Mouse (Mus musculus) kidney, adult 9 months (tissue): ENCODE results near the gene Chst11.

Experiments
- DNase-seq: peaks from one replicate; pipeline ENCODE4 v3.0.0; 2022

Gene Chst11

DNA sequence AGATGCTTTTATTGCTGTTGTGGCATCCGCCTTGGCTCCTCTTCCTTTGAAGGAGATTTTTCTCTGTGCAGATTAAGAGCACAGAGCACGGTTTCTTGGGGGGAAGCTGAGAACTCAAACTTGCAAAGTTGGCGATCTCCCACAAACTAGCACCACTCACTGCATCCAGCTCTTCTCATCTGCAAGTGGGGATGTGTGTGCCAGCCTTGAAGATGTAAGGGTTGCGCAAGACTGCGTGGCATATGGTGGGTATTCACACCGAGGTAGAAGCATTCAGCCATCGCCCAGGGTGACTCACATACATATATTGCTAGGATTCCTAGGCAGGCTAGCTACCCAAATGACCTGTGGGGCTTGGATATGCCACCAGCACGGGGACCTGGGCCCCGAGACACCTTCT is 52.9 kb downstream of the Chst11 start:
- no peak for DNase-seq

DNA sequence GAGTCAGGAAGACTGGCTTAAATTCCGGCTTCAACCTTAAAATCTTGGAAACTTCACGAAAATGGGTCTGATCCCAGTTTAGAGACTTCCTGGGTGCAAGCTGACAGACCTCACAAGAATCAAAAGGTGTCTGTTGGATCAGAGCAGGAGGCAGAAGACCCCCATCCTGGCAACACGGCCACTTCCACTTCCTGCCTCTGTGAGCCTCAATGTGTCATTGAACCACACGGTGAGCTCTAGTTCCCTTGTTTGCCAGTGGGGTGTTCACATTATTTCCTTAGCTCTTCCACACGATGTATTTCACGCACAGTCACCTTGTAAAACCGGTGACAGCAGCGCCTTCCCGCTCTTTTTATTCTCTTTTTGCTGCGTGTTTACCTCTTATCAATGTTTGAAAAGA is 54.1 kb downstream of the Chst11 start:
- DNase-seq = no peak

DNA sequence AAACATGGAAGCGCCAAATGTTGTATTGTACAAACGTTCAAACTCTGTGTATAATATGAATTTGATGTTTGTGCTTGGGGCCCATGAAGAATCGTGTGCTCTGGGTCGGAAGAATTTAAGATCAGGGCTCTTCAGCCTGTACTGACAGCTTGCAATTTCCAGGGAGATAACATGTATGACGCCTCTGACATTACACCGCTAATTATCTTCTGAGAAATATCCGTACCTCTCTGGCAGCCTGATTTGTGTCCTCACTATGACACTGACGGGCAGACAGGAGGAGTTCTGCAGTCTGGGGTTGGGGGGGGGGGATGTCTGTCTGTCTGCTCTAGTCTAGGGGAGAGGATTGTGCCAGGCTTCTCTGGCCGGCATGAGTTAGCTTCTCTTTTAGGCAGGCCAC is 56.6 kb downstream of the Chst11 start:
- no peak for DNase-seq

DNA sequence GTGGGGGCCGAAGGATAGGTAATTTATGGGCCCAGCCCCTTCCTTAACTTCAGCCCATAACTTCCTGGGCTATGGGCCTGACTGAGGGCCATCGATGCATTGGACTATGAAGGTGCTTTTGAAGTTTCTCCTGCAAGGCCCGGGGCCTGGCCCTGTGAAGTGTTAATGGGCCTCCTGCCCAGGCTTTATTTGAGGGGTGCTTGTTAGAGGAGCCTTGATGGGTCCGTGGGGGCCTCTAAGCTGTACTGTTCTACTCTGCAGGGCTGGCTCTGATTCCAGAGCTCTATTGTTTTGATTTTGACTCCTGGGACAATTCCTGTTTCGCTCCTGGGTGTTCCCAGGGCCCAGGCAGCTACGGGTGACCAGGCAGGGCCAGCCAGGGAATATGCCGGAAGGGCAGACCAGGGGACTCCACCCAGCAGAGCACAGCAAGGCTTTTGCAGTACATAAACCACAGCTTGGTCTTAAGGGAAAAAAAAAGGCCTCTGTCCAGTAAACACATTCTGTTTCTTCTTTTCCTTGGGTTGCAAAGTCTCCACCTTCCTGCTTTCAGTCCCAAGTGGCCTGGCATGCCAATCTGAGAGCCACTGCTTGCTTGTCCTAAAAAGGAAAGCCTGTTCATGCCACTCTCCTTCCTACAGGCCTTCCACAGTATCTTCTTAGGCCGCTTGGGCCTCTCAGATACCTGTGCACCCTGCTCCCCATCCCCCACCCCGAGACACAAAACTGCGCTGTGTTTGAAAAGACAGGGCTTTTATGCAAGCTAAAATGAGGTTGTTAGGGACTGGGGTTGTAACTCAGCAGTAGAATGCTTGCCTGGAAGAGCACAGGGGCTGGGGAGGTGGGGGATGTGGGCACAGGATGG is 57.5 kb downstream of the Chst11 start:
- DNase-seq = peak; percentile 86

DNA sequence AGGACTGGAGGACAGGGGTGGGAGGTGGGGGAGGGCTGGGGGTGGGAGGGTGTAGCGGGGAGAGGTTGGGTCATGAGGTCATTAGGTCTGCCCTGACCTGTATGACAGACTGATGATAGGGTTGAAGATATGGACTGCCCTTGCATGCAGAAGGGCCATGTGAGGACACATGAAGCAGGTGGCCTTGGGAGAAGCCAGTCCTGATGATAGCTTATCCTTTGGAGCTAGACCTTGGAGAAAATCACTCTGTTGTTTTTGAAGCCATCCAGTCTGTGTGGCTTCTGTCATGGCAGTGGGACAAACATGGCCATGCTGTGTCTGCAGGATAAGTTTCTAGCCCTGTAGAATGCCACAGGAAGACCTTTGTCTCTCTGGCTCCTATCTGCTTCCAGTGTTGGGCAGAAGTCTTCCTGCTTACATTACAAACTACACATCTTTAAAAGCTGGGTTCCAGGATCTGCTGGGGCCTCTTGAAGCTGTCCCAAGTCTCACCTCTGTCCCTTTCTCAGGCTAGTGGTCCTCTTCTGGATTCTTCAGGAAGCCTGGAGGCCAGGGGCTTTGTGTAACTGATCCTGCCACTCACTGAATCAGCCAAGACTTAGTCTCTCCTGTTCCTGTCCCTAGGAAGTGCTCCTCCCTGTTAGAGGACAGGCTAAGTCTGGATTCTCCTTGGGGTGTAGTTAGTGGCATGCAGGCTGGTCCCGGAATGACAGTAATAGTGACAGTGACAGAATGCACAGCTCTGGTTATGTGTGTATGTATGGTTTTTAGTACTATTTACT is 58.4 kb downstream of the Chst11 start:
- no peak for DNase-seq

DNA sequence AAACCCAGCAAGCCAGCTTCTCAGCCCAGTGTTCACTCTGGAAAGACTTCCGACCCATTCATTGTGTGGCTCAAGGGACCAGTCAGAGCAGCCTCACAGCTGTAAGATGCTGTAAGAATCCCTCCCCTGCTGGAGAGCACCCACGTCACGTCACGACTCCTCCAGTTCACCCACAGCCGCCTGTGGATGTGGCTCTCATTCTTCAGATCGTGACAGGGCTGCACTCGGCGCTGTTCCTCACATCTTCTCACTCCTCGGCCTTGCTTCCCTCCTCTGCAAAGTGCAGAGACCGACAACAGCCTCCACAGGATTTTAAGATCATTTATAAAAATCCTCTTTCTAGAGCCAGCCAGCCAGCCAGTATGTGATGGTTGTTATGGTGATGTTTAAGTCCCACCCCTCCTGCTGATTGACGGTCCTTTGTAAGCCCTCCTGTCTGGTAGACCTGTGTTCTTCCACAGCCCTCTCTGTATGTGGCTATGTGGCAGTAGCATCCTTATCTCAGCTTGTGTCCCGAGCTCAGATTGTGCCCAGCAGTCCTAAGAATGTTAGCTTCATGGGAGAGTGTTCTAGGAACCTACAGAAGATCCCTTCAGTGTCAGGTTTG is 64.0 kb downstream of the Chst11 start:
- no peak for DNase-seq

DNA sequence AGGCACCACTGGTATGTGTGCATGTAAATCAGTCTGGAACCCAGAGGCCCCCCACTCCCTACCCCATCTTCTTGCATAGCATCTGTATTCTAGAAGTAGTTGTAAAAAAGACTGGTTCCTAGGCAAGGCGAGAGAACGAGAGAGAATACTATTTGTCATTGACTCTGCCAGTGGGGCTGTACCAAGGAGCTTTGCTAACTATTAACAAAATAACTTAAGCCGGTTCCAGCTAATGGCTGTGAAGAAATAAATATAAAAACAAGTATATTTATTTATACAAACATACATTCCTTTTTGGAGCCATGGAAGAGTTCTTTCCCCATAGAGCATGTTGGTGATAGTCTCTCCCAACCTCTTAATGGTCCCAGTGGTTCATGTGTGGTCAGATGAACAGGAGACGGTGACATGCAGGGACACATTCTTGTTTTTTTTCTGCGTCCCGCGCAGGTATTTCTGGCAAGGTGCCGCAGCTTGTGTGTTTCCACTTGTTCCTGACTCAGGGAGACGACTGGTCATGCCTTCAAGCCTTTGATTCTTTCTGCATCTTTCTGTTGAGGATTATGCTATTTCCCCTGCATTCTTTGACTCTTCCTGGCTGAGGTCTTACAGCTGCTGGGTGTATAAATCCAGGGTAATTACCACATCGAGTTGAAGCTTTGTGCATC is 68.7 kb downstream of the Chst11 start:
- DNase-seq = peak; percentile 79

DNA sequence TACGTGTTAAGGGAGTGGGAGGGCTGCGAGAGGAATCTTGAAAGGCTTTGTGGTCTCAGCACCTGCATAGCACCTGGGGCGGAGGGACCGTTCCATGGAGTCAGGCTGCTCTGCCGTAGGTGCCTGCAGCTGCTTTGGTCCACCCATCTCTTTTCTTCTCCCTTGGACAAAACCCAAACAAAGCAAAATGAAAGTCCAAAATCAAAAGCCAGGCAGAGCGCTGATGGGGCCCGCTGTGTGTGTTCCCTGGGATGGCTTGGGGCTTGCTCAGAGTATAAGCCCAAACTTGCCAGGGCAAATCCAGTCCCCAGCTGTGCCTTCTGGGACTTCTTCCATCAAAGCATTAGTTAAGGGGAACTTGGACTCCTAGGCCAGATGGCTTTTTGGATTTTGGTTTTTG is 71.0 kb downstream of the Chst11 start:
- peak; percentile 75 for DNase-seq

DNA sequence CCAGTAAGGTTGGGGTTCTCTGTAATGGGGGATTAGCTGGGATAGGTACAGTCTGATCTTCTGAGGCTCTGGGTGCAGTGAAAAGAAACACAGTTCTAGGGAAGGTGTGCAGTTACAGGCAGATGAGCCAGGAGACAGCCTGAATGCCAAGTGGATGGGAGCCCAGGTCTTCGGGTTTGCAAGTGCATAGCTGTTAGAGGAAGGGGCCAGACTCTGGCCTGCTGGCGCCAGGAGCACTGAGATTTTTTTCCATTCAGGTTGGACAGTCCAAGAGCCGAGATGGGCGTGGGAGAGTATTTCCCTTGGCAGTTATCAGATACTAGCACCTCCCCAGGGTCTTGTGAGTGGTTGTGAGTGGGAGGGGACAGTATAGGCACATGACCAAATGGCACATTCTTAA is 71.6 kb downstream of the Chst11 start:
- peak; percentile 89 for DNase-seq

DNA sequence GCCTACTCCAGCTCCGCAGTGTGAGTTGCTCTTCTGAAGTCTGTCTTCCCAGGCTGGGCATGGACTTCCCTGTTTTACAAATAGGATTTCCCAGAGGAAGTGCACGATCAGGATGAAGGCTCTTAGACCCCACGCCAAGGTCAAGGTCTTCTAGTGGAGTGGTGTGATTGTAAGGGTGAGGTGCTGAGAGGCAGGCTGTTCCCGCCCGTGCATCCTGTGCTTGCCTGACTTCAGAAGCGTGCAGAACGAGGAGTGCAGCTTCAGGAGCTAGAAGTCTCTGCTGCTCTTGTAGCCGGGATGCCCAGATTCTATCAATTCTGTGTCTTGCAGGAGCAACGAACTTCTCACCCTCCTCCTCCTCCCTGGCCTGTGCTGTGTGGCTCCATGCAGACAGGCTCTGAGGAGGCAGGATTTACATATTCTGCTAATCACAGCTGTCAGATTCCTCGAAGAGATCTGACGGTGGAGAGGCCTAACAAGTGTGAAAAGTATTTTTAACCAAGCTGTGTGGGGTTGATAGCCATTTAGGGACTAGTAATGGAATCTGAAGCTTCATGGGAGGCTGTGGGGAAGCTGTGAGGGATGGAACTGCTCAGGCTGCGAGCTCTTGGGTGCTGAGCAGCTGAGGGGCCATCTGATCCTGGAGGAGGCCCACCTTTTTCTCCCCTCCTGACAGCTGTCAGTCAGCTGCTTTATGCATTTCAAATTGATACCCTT is 74.9 kb downstream of the Chst11 start:
- DNase-seq = no peak

DNA sequence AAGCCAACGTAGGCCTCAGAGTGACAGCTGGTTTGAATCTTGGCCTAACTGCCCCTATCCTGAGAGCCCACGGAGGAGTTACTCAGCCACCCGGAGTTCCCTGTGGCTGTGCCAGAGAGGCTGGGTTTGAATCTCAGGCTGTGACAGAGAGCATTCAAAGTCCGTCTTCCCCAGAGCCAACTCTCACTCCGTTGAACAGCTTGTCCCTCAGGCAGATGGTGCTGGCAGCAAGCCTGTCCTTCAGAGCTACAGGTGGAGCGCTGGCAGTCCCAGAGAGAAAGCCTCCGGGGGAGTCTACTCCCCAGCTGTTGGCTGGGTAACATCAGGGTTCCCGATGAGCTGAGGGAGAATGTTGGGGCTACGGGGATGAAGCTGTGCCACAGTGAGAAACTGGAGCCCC is 77.0 kb downstream of the Chst11 start:
- peak; percentile 90 for DNase-seq

DNA sequence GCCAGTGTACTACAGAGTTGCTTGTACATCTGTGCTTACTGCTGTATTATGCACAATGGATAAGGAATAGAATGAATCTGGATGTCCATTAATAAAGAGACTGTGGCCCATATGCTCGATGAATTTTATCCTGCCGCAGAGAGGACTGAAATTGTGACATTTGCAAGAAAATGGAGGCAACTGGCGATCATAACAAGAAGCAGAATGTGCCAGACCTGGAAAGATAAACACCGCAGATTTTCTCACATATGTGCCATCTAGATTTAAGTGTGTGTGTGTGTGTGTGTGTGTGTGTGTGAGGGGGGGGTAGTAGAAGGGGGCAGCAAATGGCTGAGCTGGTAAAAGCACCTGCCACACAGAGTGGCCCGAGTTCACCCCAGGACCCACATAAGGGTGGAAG is 79.5 kb downstream of the Chst11 start:
- DNase-seq = no peak

DNA sequence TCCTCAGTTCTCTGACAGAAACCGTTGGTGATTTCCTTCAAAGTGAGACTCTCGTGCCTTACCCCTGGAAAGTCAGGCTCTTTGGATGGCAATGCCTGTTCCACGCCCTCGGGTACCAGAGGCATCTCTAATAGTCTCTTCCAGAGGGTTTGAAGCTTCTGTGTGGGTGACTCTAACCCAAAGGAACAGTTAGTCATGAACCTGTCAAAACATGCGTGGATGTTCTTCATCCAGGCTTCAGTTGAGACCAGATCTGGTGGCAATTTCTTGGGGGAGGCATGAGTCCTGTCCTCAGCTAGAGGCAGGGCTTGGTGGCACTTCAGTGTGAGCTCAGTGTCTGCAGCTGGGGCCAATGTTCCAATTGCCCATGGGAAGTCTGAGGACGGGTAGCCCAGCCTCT is 80.9 kb downstream of the Chst11 start:
- no peak for DNase-seq

DNA sequence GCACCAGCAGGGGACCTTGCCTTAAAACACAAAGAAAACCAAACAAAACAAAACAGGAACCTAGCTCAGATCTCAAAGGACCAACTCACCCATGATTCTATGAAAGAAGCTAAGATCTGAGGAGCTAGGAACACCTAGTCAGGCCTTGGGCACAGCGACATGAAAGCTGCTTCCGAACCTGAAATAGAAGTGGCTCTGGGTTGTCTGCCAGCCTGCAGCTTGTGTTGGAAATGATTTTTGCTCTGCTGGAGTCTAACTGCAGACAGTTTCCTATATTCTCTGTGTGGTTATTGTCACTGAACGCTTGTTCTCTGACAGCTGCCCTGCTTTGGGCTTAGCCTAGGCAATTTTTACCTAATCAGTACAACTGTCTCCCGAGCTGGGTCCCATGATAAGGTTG is 82.0 kb downstream of the Chst11 start:
- no peak for DNase-seq

DNA sequence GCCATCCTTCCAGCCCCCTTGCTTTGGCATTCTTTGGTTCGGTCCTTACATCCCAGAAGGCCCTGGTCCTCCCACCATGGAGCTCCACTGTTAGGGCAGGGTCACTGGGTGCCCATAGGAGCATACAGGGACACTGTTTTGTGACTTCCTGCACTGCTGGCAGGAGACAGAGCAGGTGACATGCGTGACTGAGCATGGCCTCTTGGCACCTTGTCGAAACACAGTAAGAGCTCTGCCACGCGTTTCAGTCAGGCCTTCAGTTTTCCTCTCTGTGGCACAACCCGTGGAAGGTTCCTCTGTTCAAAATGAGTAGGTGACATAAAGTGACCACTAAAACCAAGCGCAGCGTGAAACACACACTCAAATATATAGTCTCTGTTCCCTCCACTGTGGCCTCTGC is 83.2 kb downstream of the Chst11 start:
- peak; percentile 66 for DNase-seq

DNA sequence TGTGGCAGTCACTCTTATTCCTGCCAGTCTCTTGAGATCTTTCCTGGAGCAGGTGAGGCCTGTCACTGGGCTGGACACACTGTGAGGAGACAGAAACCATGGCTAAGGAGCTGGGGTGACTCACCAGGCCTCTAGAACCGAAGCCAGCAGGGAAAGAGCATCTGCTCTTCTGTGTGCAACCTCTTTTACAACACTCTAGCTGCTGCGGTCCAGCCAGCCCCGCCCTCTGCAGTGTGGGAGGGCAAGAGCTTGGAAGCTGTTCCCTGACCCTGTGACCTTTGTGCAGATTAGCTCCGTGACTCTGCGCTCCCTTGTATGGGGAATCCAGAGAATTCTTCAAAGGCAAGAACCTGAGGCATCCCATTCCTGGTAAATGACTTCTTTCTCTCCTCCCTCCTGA is 84.5 kb downstream of the Chst11 start:
- DNase-seq = peak; percentile 63

DNA sequence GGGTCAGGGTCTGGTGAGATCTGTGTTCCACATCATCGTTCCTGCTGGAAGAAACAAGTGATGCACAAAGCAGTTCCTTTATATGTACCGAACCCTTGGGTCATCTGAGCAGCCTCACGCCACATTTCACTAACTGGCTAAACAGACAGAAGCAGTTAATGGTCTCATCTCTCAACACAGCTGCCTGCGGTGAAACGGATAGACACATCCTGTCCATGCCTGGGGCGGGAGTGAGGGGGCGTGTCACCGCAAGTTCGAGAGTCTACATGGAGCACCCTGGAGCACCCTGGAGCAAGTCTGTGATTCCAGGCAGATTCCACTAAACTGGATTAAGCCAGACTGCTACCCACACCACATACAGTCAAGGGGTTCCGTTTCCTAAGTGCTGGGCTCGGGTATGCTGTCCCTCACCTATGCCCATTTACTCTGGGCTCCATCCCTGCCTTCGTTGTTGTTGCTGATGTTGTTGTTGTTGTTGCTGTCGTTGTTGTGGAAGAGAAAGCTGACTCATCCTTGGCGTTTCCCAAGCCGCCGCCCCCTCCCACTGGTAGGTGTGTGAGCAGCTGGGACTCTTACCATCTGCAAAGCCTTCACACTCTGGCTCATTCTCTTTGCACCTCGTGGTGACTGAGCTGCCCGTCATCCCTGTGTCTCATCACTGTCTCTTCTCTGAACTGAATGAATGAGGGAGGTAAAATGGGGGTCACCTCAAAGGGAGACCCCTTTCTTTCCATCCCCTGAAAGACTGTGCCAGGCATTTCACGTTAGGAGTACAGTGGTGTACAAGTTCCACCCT is 86.7 kb downstream of the Chst11 start:
- no peak for DNase-seq

DNA sequence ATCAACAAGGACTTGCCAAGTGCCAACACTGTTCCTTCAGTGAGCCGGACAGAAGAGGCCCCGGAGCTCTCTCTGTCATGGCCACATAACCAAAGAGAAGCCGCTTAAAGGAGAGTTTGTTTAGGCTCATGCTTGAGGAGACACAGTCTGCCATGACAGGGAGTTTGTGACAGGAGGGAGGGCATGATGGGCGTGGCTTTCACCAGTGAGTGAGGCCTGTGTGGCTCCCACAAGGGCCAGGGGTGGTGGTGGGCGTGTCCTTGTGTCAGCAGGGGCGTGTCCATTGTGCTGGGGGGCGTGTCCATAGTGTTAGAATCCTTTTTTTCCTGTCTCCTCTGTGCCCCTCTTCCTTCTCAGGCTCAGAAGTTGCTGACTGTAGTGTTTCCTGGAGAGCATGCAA is 87.8 kb downstream of the Chst11 start:
- no peak for DNase-seq

DNA sequence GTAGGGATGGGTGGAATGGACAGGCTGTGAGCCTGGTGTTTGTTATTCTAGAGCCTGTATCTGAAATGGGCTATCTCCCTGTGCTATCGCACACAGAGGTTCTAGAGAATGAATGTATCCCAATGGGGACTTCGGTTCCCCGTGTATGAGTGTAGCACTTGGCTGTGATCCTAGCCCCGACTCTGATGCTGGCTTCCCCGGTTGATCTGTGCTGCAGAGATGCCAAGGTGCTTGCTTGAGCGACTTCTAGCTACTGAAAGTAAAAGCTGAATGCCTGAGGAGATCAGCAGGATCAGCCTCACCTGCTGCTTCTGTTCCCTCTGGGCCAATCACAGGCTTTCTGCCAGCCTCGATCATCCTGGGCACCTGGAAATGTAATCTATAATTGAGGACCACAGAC is 91.5 kb downstream of the Chst11 start:
- DNase-seq = no peak

DNA sequence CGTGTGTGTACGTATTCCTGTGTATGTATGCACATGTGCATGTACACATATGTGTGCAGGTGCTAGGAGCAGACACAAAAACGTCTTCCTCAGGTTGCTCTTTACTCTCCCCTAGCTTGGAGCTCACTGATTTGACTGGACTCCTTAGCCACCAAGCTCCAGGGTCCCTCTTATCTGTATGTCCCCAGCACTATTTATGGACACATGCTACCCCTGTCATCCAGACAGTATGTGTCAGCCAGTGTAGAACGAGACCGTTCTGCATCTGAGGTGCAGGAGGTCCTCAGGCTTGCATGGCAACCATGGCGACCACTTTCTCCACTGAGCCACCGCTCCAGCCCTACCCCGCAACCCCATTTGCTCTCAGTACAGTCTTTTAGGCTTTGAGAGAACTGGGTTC is 93.4 kb downstream of the Chst11 start:
- DNase-seq = no peak

DNA sequence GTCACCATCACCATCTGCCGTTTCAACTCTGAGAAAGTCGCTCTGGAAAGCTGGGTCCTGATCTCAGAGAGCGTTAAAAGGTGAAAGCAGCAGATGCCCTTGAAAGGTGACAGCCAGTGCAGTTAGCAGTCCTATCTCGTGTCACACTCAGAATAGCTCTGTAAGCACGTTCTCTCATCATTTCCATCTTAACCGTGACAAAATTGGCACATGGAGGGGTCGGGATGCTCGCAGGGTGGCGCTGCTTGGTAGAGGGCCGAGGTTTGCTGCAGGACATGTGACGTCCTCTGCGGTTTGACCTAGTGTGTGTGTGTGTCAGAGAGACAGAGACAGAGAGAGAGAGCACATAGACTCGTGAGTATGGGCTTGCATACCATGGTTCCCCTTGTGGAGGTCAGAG is 94.5 kb downstream of the Chst11 start:
- DNase-seq = no peak

DNA sequence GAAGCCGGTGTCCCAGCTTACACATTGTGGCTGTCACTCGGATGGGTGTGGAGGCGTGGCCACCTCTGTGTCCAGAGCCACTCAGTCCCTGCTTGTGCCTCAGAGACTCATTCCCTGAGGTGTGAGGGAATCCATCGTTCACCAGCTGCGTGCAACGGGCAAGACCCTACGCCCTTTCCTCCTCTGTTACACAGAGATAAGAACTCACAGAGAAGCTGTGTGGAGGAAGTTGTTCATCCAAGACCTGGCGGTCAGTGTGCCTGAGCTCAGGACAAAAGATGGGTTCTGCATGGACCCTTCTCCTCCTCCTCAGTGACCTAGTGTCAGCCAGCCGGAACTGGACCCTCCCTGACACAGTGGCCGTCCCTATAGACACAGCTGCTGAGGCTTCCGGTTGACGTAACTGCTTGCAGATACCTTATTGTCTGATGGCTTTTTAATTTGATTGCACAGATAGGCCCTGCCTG is 95.0 kb downstream of the Chst11 start:
- DNase-seq = no peak
